Comparison of ENCODE assay signal across 13 mouse cellular contexts in genomic region chr7:45072230-45072629, GRCm38 (mm10). TPM values are rescaled to one million over a fixed set of nuclear protein-coding genes. Genes with fewer than 3 reads are reported as not detected.
DNase-seq lines count a peak whose midpoint lies in the region; TF ChIP-seq lines count a peak whose summit lies in the region.
"Had no signal": no experiment of that assay in that cellular context is flagged by ENCODE, and none has a peak within 500 bp of the region (broad histone marks: within the 10 kb centered on the region; RNA-seq: fewer than 3 reads in every experiment).

No protein-coding gene starts in this region.

- no peaks in the 10 kb centered on the region for H3K36me3 ChIP-seq in kidney, adult 2 months (ENCODE audit: control insufficient read depth, insufficient read depth, low read length)
- H3K36me3 ChIP-seq in testis, adult 2 months (ENCODE audit: control insufficient read depth, insufficient read depth, low read length) = no peaks in the 10 kb centered on the region
- peaks cover 8% of the 10 kb centered on the region for H3K36me3 ChIP-seq in splenic B cell, adult 2 months (ENCODE audit: control insufficient read depth, insufficient read depth, low read length, poor library complexity, severe bottlenecking)

- peak; percentile 61 for DNase-seq in adrenal gland, postnatal 10 days
- DNase-seq in adrenal gland, adult 18-20 months (ENCODE audit: low spot score in 2 of 2) = no peak
- peak; percentile 38 for DNase-seq in kidney, adult 2 months
- DNase-seq in kidney, adult 11 months = no peak
- DNase-seq in testis, postnatal 10 days (ENCODE audit: low spot score) = no peak
- DNase-seq in splenic B cell, adult 2 months (ENCODE audit: low read depth, low spot score) = peak; percentile 54
- DNase-seq in natural killer cell, adult 2 months (ENCODE audit: low spot score in 2 of 2) = no peak
- DNase-seq: kidney, adult 8-10 months; layer of hippocampus, postnatal 36 days had no signal

- peak; percentile 66 for TF ChIP-seq CTCF in kidney, adult 2 months (conservative IDR thresholded peaks at IDR 0.05; ENCODE audit: insufficient read depth, insufficient read length, low read depth, low read length)
- TF ChIP-seq CTCF in testis, adult 2 months (IDR thresholded peaks at IDR 0.05; ENCODE audit: control insufficient read depth, insufficient read depth, insufficient replicate concordance, low read depth, low read length) = peak; percentile 20; the same call in 1 of the 2 replicates

- H3K27ac ChIP-seq in kidney, adult 2 months (ENCODE audit: insufficient read depth, low read depth, low read length) = no peak overlapping the region
- no peak overlapping the region for H3K27ac ChIP-seq in testis, adult 2 months (ENCODE audit: control insufficient read depth, insufficient read depth, low read depth, low read length)
- H3K27ac ChIP-seq: embryonic facial prominence, embryonic 12.5 days; lung, embryonic 15.5 days; stomach, embryonic 15.5 days had no signal

- no peak overlapping the region for H3K4me3 ChIP-seq in kidney, adult 2 months (ENCODE audit: insufficient read depth, low read depth, low read length)
- H3K4me3 ChIP-seq in testis, adult 2 months (ENCODE audit: control insufficient read depth, low read depth, low read length) = no peak overlapping the region
- H3K4me3 ChIP-seq: embryonic facial prominence, embryonic 12.5 days; lung, embryonic 15.5 days; stomach, embryonic 15.5 days had no signal

- TF ChIP-seq POLR2A in kidney, adult 2 months (IDR thresholded peaks at IDR 0.05; ENCODE audit: low read depth, low read length) = no peak
- TF ChIP-seq POLR2A in testis, adult 2 months (IDR thresholded peaks at IDR 0.05; ENCODE audit: control insufficient read depth, low read depth, low read length) = no peak

- H3K4me1 ChIP-seq in kidney, adult 2 months (ENCODE audit: control insufficient read depth, insufficient read depth, low read length) = no peaks in the 10 kb centered on the region
- H3K4me1 ChIP-seq in testis, adult 2 months (ENCODE audit: control insufficient read depth, insufficient read depth, low read length) = peaks cover 18% of the 10 kb centered on the region
- H3K4me1 ChIP-seq: embryonic facial prominence, embryonic 12.5 days; lung, embryonic 15.5 days had no signal

- WGBS in kidney, adult 2 months = 69% methylated on average over 2 of the region's 2 CpGs

- no peaks in the 10 kb centered on the region for H3K27me3 ChIP-seq in kidney, adult 2 months (replicated peaks; ENCODE audit: control insufficient read depth, insufficient read depth, low read length)
- no peaks in the 10 kb centered on the region for H3K27me3 ChIP-seq in testis, adult 2 months (ENCODE audit: control insufficient read depth, insufficient read depth, low read length)
- H3K27me3 ChIP-seq in splenic B cell, adult 2 months (ENCODE audit: control insufficient read depth, insufficient read depth, low read length, poor library complexity, severe bottlenecking) = no peaks in the 10 kb centered on the region
- H3K27me3 ChIP-seq: embryonic facial prominence, embryonic 12.5 days; lung, embryonic 15.5 days; stomach, embryonic 15.5 days had no signal

RNA-seq across cellular contexts. Expression of gene Prrg2, which starts 9.8 kb away (rescaled TPM):
- 10 to 100 TPM; 18.5 to 20.0 TPM for total RNA-seq in adrenal gland, postnatal 10 days (2021)
- 10 to 100 TPM; 14.9 to 28.3 TPM for total RNA-seq in adrenal gland, adult 18-20 months (2021)
- polyA plus RNA-seq in kidney, adult 2 months (2012; rRNA removed) = 80.9 and 95.4 TPM in 2 replicates
- polyA plus RNA-seq in testis, adult 2 months (2012; rRNA removed) = 27.3 and 27.9 TPM in 2 replicates

RNA-seq across cellular contexts. Expression of gene Nosip, which starts 10.0 kb away (rescaled TPM):
- total RNA-seq in adrenal gland, postnatal 10 days (2021) = 10 to 100 TPM; 39.7 to 45.9 TPM
- total RNA-seq in adrenal gland, adult 18-20 months (2021) = 10 to 100 TPM; 44.3 to 46.8 TPM
- 60.4 and 67.6 TPM in 2 replicates for polyA plus RNA-seq in kidney, adult 2 months (2012; rRNA removed)
- 115 and 123 TPM in 2 replicates for polyA plus RNA-seq in testis, adult 2 months (2012; rRNA removed)

RNA-seq across cellular contexts. Expression of gene Prr12, which starts 19.5 kb away (rescaled TPM):
- 10 to 100 TPM; 36.9 to 51.9 TPM for total RNA-seq in adrenal gland, postnatal 10 days (2021)
- 10 to 100 TPM; 30.8 to 45.3 TPM for total RNA-seq in adrenal gland, adult 18-20 months (2021)
- polyA plus RNA-seq in kidney, adult 2 months (2012; rRNA removed) = 7.1 and 9.1 TPM in 2 replicates
- polyA plus RNA-seq in testis, adult 2 months (2012; rRNA removed) = 3.4 and 3.5 TPM in 2 replicates

RNA-seq across cellular contexts. Expression of gene Rcn3, which starts 19.8 kb away (rescaled TPM):
- 10 to 100 TPM; 65.2 to 71.2 TPM for total RNA-seq in adrenal gland, postnatal 10 days (2021)
- 10 to 100 TPM; 32.0 to 36.4 TPM for total RNA-seq in adrenal gland, adult 18-20 months (2021)
- 67.0 and 68.7 TPM in 2 replicates for polyA plus RNA-seq in kidney, adult 2 months (2012; rRNA removed)
- 10.4 and 16.3 TPM in 2 replicates for polyA plus RNA-seq in testis, adult 2 months (2012; rRNA removed)

RNA-seq across cellular contexts. Expression of gene Fcgrt, which starts 31.4 kb away (rescaled TPM):
- 100 to 1,000 TPM; 169 to 185 TPM for total RNA-seq in adrenal gland, postnatal 10 days (2021)
- total RNA-seq in adrenal gland, adult 18-20 months (2021) = 100 to 1,000 TPM; 111 to 137 TPM
- 240 and 244 TPM in 2 replicates for polyA plus RNA-seq in kidney, adult 2 months (2012; rRNA removed)
- 5.4 and 5.8 TPM in 2 replicates for polyA plus RNA-seq in testis, adult 2 months (2012; rRNA removed)

Comparison
In these comparisons a context has a peak if more than half of its experiments do, and no peak if none do; other contexts are left out.
1. DNase-seq: peak in adrenal gland, postnatal 10 days (single experiment), kidney, adult 2 months (single experiment) and splenic B cell, adult 2 months (single experiment); none in adrenal gland, adult 18-20 months (0 of 2), kidney, adult 11 months (single experiment), testis, postnatal 10 days (single experiment) and natural killer cell, adult 2 months (0 of 2).